Mouse (Mus musculus): ENCODE measurements around the gene Sult6b1.

DNA sequence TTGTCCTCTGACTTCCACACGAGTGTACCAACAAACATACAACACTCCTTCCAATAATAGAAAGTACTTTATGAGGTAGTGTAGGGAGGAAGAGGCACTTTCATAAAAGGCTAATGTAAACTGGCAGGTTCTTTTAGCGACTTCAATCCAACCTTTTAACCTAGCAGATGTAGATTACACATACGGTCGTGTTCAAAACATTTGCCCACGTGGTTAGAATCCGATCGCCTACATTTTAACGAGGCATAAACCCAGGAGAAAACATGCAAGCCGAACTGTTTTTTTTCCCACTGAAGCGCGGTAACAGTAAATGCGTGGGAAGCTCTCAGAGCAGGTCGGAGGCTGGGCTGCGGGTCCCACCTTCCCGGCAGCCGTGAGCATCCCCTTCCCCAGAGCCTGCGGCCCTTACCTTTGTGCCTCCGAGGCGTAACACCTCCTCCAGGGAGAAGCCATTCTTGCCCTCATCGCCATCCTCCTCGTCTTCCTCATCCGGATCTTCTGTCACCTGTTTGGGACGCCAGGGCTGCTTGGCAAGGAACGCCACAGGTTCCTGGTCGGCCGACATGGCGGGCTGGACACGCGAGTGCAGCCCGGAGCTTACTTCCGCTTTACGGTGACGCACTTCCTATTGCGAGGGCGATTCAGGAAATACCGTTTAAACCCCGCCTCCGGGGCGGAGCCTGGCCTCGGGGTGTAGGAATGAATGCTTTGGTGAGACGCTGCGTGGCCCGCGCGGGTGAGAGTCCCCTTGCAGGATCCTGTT, 29.9 kb upstream of the Sult6b1 start, which contains the start of the genes Cebpz and Ndufaf7:
- TF ChIP-seq CTCF (IDR thresholded peaks at IDR 0.05; ENCODE audit: borderline replicate concordance, insufficient read depth, low read length) (no peak), POLR2A (IDR thresholded peaks at IDR 0.05; ENCODE audit: low read depth, low read length) (peak; percentile 87)
